Mouse (Mus musculus): ENCODE data around the gene Catsperd.
"Not testable (repeated sequence)": the region's sequence is repeated elsewhere in the genome, so short reads cannot be mapped to it uniquely, and the experiment has no call there.

The Catsperd gene

GRCm38 (mm10) chr17:56612565-56612939, 15.4 kb upstream of the Catsperd start:
- DNase-seq (ENCODE audit: low read depth, low spot score) = not testable (repeated sequence)

GRCm38 (mm10) chr17:56613236-56613844, 14.6 kb upstream of the Catsperd start, which contains the start of gene Rpl36:
Rpl36 (plus strand) TSS chr17:56613416.
- peak; percentile 85 for DNase-seq (ENCODE audit: low read depth, low spot score)

- DNase-seq (ENCODE audit: low read depth, low spot score) = not testable (repeated sequence)
These were observed 14.1 kb upstream of the Catsperd start for GRCm38 (mm10) chr17:56613893-56614292.

- no peak for DNase-seq (ENCODE audit: low read depth, low spot score)
These were observed 13.4 kb upstream of the Catsperd start for GRCm38 (mm10) chr17:56614391-56615135.

- DNase-seq (ENCODE audit: low read depth, low spot score) = no peak
These were observed 12.7 kb upstream of the Catsperd start for GRCm38 (mm10) chr17:56615136-56615784.

- no peak for DNase-seq (ENCODE audit: low read depth, low spot score)
These were observed 12.2 kb upstream of the Catsperd start for GRCm38 (mm10) chr17:56615792-56616191.

- DNase-seq (ENCODE audit: low read depth, low spot score) = no peak
These were observed 11.2 kb upstream of the Catsperd start for GRCm38 (mm10) chr17:56616725-56617124.

GRCm38 (mm10) chr17:56617628-56618027, 10.3 kb upstream of the Catsperd start:
- DNase-seq (ENCODE audit: low read depth, low spot score) = no peak

- no peak for DNase-seq (ENCODE audit: low read depth, low spot score)
These were observed 2.4 kb upstream of the Catsperd start for GRCm38 (mm10) chr17:56625495-56625894.

GRCm38 (mm10) chr17:56626260-56626659, 1.7 kb upstream of the Catsperd start:
- DNase-seq (ENCODE audit: low read depth, low spot score) = no peak

- DNase-seq (ENCODE audit: low read depth, low spot score) = peak; percentile 99
These were observed 1.0 kb upstream of the Catsperd start, which contains the start of gene Lonp1 for GRCm38 (mm10) chr17:56626754-56627470. Lonp1 (minus strand) TSS chr17:56626887.

- DNase-seq (ENCODE audit: low read depth, low spot score) = not testable (repeated sequence)
These were observed 2.1 kb downstream of the Catsperd start for GRCm38 (mm10) chr17:56629800-56630781.

- no peak for DNase-seq (ENCODE audit: low read depth, low spot score)
These were observed 3.9 kb downstream of the Catsperd start for GRCm38 (mm10) chr17:56631807-56632206.

GRCm38 (mm10) chr17:56634023-56634422, 6.1 kb downstream of the Catsperd start:
- DNase-seq (ENCODE audit: low read depth, low spot score) = no peak

GRCm38 (mm10) chr17:56643237-56643636, 15.3 kb downstream of the Catsperd start:
- no peak for DNase-seq (ENCODE audit: low read depth, low spot score)

- no peak for DNase-seq (ENCODE audit: low read depth, low spot score)
These were observed 19.6 kb downstream of the Catsperd start for GRCm38 (mm10) chr17:56647546-56647945.

- no peak for DNase-seq (ENCODE audit: low read depth, low spot score)
These were observed 23.9 kb downstream of the Catsperd start for GRCm38 (mm10) chr17:56651801-56652200.

- DNase-seq (ENCODE audit: low read depth, low spot score) = no peak
These were observed 26.8 kb downstream of the Catsperd start for GRCm38 (mm10) chr17:56654771-56655170.

- no peak for DNase-seq (ENCODE audit: low read depth, low spot score)
These were observed 27.4 kb downstream of the Catsperd start for GRCm38 (mm10) chr17:56655311-56655710.

GRCm38 (mm10) chr17:56656171-56656570, 28.2 kb downstream of the Catsperd start:
- DNase-seq (ENCODE audit: low read depth, low spot score) = no peak

GRCm38 (mm10) chr17:56663659-56664058, 35.7 kb downstream of the Catsperd start:
- no peak for DNase-seq (ENCODE audit: low read depth, low spot score)

Measured in embryo, embryonic 11.5 days (tissue).